Mouse (Mus musculus) heart, adult 8-10 months (tissue): Measurements from ENCODE around the gene Crybb1. TPM values are rescaled to one million over a fixed set of nuclear protein-coding genes. Genes with fewer than 3 reads are reported as not detected.

Experiments used
- DNase-seq: peaks from one replicate; pipeline ENCODE4 v3.0.0; 2022; ENCODE audit warnings: low spot score
- total RNA-seq, 4 experiments: library from RNA; stranded (reverse); gene quantifications; 2 replicates each; pipeline ENCODE4 v1.2.4; 2022

Gene Crybb1
- total RNA-seq, 4 experiments from 2014 or later = 2.0 to 3.4 (median 2.7) TPM

GRCm38 (mm10) chr5:112302310-112302709, 46.7 kb downstream of the Crybb1 start:
- DNase-seq = no peak

DNA sequence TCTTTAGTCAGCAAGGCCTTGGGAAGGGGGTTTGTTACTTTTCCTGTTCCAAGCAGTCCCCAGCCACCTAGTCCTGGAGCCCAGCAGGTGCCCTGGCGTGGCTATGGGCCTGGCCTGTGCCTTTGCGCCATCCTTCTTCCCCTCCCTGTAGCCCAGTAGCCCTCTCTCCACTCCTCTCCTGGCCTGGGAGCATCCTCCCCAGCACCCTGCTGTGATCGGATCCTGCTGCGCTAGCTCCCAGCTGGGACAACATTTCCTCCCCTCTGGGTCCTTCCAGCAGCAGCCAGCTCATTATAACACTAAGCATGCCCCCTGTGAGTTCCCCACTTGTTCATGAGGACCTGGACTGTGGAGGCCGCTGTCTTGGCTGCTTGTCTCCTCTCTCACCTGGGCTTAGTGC, 50.2 kb downstream of the Crybb1 start:
- no peak for DNase-seq

- DNase-seq = no peak
Measured at GRCm38 (mm10) chr5:112313222-112313885, 57.7 kb downstream of the Crybb1 start.

- DNase-seq = no peak
Measured at GRCm38 (mm10) chr5:112316468-112316867, 60.9 kb downstream of the Crybb1 start.

DNA sequence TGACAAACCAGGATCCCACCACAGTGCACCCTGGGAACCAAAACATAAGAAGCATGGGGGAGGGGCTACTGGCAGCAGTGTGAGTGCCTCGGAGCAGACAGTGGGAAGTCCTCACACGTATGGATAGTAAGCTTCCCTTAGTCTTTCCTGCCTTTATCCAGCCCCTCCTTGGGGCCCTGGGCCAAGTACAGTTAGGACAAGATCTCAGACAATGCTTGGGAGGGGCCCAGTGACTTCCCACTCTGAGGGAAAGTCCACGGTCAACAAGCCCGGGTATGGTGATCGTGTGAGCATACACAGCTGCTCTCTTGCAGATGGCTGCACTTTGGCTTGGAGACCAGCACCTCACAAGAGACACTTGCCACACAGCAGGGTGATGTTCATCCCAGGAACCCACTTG, 61.7 kb downstream of the Crybb1 start:
- DNase-seq = peak; percentile 68

Other genes with a start within 250 kb of the Crybb1 start
- gene Cryba4, start 3.3 kb upstream of the Crybb1 start, total RNA-seq = 10 to 100 TPM in 1 of 4 experiments, 1 to 10 TPM in 3; 7.6 to 10.4 (median 8.5) TPM
- gene Tpst2, start 20.9 kb downstream of the Crybb1 start, total RNA-seq = 10 to 100 TPM; 32.2 to 47.1 (median 37.1) TPM
- gene Tfip11, start 70.5 kb downstream of the Crybb1 start, total RNA-seq = 10 to 100 TPM; 17.0 to 19.1 (median 18.4) TPM
- 1 to 10 TPM; 7.8 to 9.4 (median 8.3) TPM for gene Srrd, start 87.2 kb downstream of the Crybb1 start, total RNA-seq
- gene Hps4, start 87.3 kb downstream of the Crybb1 start, total RNA-seq = 10 to 100 TPM in 2 of 4 experiments, 1 to 10 TPM in 2; 8.5 to 12.6 (median 10.2) TPM
- gene Gm6583, start 100.2 kb downstream of the Crybb1 start, total RNA-seq = not detected
- under 1 TPM; 0.41 to 0.52 (median 0.47) TPM for gene Asphd2, start 139.1 kb downstream of the Crybb1 start, total RNA-seq
- not detected for gene Gm6588, start 193.6 kb downstream of the Crybb1 start, total RNA-seq